Mouse (Mus musculus): ENCODE results near the gene Spsb1. TPM values are rescaled to one million over a fixed set of nuclear protein-coding genes. Genes with fewer than 3 reads are reported as not detected.

The Spsb1 gene
- total RNA-seq (2014; rRNA removed) (0.54 and 0.92 TPM in 2 replicates), polyA plus RNA-seq (2012; rRNA removed) (0.91 and 1.3 TPM in 2 replicates)

DNA sequence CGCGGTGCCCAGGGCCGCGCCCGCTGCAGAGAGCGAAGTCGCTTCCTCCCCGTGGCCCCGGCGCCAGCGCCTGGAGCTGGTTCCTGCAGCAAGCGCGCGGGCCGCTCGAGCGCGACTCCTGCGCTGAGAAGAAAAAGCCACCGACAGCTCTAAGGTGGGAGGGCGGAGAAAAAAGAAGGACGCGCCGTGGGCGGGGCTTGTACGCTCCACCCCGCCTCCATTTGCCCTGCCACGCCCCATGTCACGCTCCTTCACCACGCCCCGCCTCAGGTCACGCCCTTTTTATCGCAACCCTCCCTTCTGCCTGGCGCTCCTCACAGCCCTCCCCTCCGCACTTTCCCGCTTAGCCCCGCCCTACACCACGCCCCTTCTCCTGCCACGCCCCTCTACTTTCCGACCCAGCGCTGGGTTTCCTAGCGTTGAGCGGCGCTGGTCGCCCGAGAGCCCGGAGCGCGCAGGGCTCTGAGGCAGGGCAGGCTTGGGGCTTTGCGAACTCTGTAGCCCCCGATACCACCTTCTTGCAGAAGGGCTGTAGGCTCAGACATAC, at the start of gene Spsb1:
Spsb1 (minus strand) TSS at position 151 of the 547 bp plus-strand sequence.
- H3K9ac ChIP-seq (ENCODE audit: low read depth, low read length) = peak within 1 kb of the TSS; percentile 72
- H3K27me3 ChIP-seq (ENCODE audit: control insufficient read depth, insufficient read depth, low read length) = no peaks in the 10 kb centered on the region
- H3K79me2 ChIP-seq (ENCODE audit: control insufficient read depth, insufficient read depth, low read length) = no peaks in the 10 kb centered on the region; the same call in 1 of the 2 replicates
- peaks cover 1% of the 10 kb centered on the region for H3K4me1 ChIP-seq (ENCODE audit: control insufficient read depth, insufficient read depth, low read length)
- WGBS = under 1% methylated on average over 50 of the region's 51 CpGs
- TF ChIP-seq CTCF (IDR thresholded peaks at IDR 0.05; ENCODE audit: low read depth, low read length) = no peak
- peak; percentile 89 for TF ChIP-seq POLR2A (IDR thresholded peaks at IDR 0.05; ENCODE audit: extremely low read depth, insufficient read depth, low read length)
- peak within 1 kb of the TSS; percentile 62 for H3K4me3 ChIP-seq (ENCODE audit: insufficient read depth, low read depth, low read length)
- H3K36me3 ChIP-seq (ENCODE audit: control insufficient read depth, insufficient read depth, low read length) = no peaks in the 10 kb centered on the region
- peak; percentile 89 for DNase-seq (ENCODE audit: extremely low read depth, low read depth, low spot score)
- no peak within 1 kb of the TSS for H3K27ac ChIP-seq (replicated peaks; ENCODE audit: insufficient read depth, low read depth, low read length)

DNA sequence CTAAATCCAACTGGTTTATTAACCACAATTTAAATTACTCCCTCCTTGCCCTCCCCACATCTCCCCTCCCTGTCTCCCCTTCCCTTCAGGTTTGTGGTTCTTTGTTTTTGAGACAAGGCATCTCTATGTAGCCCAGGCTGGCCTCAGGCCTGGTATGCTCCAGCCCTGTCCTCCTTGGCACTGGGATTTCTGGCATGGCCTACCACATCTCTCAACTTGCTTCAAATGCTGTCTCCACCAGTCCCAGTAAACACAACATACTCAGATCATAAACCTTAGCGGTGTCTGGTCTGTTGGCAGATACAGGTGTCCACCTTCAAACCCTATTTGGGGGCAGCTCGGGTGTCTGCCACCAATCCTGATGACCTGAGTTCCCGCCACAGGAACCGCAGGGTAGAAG, 48.8 kb upstream of the Spsb1 start:
- Histone ChIP-seq H3K79me2 (ENCODE audit: control insufficient read depth, insufficient read depth, low read length) (peaks cover 48% of the 10 kb centered on the region), H3K9ac (ENCODE audit: low read depth, low read length) (peak overlapping the region; percentile 27), H3K4me3 (ENCODE audit: insufficient read depth, low read depth, low read length) (no peak overlapping the region), H3K27me3 (ENCODE audit: control insufficient read depth, insufficient read depth, low read length) (no peaks in the 10 kb centered on the region), H3K4me1 (ENCODE audit: control insufficient read depth, insufficient read depth, low read length) (peaks cover 42% of the 10 kb centered on the region), H3K36me3 (ENCODE audit: control insufficient read depth, insufficient read depth, low read length) (peaks cover 2% of the 10 kb centered on the region; the same call in 1 of the 2 replicates), H3K27ac (replicated peaks; ENCODE audit: insufficient read depth, low read depth, low read length) (peak overlapping the region; percentile 86)
- no peak for DNase-seq (ENCODE audit: extremely low read depth, low read depth, low spot score)
- no peak for TF ChIP-seq CTCF (IDR thresholded peaks at IDR 0.05; ENCODE audit: low read depth, low read length)
- 45% methylated on average over 4 of the region's 4 CpGs for WGBS

DNA sequence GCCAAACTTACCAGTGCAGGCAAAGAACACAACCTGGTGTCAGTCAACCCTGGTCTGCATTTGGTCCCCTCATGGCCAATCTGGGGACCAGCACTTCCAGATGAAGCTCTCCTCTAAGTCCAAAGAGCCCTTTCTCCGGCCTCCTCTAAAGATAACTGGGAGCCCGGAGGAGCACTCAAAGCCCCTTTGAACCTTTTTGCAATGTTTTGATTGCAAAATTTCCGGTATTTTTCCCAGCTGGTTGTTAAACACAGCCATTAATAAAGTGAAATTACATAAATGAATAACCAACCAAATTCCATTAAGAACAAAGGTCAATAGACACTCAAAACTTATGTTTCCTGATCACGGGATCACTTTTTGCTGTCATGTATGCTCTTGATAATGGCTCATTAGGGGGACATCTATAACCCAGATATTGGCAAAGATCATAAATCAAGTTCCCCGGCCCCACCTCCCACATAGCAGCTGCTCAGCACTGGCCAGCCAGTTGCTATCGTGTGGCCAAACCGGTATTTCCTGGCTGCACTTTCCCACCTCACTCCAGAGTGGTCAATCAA, 48.3 kb upstream of the Spsb1 start:
- Histone ChIP-seq H3K4me3 (ENCODE audit: insufficient read depth, low read depth, low read length) (peak overlapping the region; percentile 71), H3K9ac (ENCODE audit: low read depth, low read length) (peak overlapping the region; percentile 85), H3K4me1 (ENCODE audit: control insufficient read depth, insufficient read depth, low read length) (peaks cover 47% of the 10 kb centered on the region), H3K27me3 (ENCODE audit: control insufficient read depth, insufficient read depth, low read length) (no peaks in the 10 kb centered on the region), H3K79me2 (ENCODE audit: control insufficient read depth, insufficient read depth, low read length) (peaks cover 53% of the 10 kb centered on the region), H3K36me3 (ENCODE audit: control insufficient read depth, insufficient read depth, low read length) (peaks cover 6% of the 10 kb centered on the region; the same call in 1 of the 2 replicates), H3K27ac (replicated peaks; ENCODE audit: insufficient read depth, low read depth, low read length) (peak overlapping the region; percentile 86)
- TF ChIP-seq CTCF (IDR thresholded peaks at IDR 0.05; ENCODE audit: low read depth, low read length) (0 out of 2 replicates have a peak, but pooled peaks have one; percentile 0), POLR2A (IDR thresholded peaks at IDR 0.05; ENCODE audit: extremely low read depth, insufficient read depth, low read length) (peak; percentile 44; the same call in 1 of the 2 replicates)
- WGBS = 8% methylated on average over 7 of the region's 7 CpGs
- peak; percentile 96 for DNase-seq (ENCODE audit: extremely low read depth, low read depth, low spot score)

GRCm38 (mm10) chr4:150002021-150002528, 47.2 kb upstream of the Spsb1 start:
- 8% methylated on average over 12 of the region's 12 CpGs for WGBS
- peak overlapping the region; percentile 83 for H3K27ac ChIP-seq (replicated peaks; ENCODE audit: insufficient read depth, low read depth, low read length)
- peaks cover 62% of the 10 kb centered on the region for H3K79me2 ChIP-seq (ENCODE audit: control insufficient read depth, insufficient read depth, low read length)
- no peaks in the 10 kb centered on the region for H3K27me3 ChIP-seq (ENCODE audit: control insufficient read depth, insufficient read depth, low read length)
- H3K4me1 ChIP-seq (ENCODE audit: control insufficient read depth, insufficient read depth, low read length) = peaks cover 54% of the 10 kb centered on the region
- no peak for TF ChIP-seq POLR2A (IDR thresholded peaks at IDR 0.05; ENCODE audit: extremely low read depth, insufficient read depth, low read length)
- no peak for TF ChIP-seq CTCF (IDR thresholded peaks at IDR 0.05; ENCODE audit: low read depth, low read length)
- H3K9ac ChIP-seq (ENCODE audit: low read depth, low read length) = peak overlapping the region; percentile 82
- DNase-seq (ENCODE audit: extremely low read depth, low read depth, low spot score) = peak; percentile 91
- peak overlapping the region; percentile 71 for H3K4me3 ChIP-seq (ENCODE audit: insufficient read depth, low read depth, low read length)
- H3K36me3 ChIP-seq (ENCODE audit: control insufficient read depth, insufficient read depth, low read length) = peaks cover 12% of the 10 kb centered on the region; the same call in 1 of the 2 replicates

DNA sequence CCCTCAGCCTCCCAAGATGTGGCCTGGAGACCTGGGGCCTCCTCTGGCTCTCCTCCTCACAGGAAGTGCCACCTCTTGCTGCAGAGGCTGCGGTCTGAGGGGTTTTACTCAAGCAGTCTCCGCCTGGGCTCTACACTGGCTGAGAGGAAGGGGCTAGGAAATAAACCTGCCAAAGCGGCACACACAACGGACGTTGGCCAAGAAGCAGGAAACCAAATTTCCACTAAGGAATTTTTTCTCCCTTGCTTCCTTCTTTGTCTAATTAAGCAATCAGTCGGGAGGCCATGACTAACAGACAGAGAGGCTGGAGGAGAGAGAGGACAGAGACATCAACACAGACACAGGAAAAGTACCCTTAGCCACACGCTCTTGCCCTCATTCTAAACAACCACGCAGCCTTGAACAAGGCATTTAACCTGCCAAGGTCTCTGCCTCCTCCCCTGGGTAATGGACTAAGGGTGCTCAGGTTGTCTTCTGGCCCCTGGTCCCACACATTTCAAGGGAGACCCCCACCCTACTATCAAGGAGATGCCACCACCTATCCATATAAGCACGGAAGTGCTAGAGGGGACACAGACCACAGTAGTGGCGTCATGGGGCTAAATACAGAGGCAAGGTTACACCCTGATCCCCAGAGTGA, 46.5 kb upstream of the Spsb1 start:
- H3K9ac ChIP-seq (ENCODE audit: low read depth, low read length) = peak overlapping the region; percentile 82
- H3K36me3 ChIP-seq (ENCODE audit: control insufficient read depth, insufficient read depth, low read length) = peaks cover 15% of the 10 kb centered on the region; the same call in 1 of the 2 replicates
- peaks cover 68% of the 10 kb centered on the region for H3K79me2 ChIP-seq (ENCODE audit: control insufficient read depth, insufficient read depth, low read length)
- peaks cover 59% of the 10 kb centered on the region for H3K4me1 ChIP-seq (ENCODE audit: control insufficient read depth, insufficient read depth, low read length)
- no peak for TF ChIP-seq POLR2A (IDR thresholded peaks at IDR 0.05; ENCODE audit: extremely low read depth, insufficient read depth, low read length)
- no peak for TF ChIP-seq CTCF (IDR thresholded peaks at IDR 0.05; ENCODE audit: low read depth, low read length)
- H3K27ac ChIP-seq (replicated peaks; ENCODE audit: insufficient read depth, low read depth, low read length) = peak overlapping the region; percentile 83
- peak; percentile 38 for DNase-seq (ENCODE audit: extremely low read depth, low read depth, low spot score)
- peak overlapping the region; percentile 71 for H3K4me3 ChIP-seq (ENCODE audit: insufficient read depth, low read depth, low read length)
- 6% methylated on average over 10 of the region's 10 CpGs for WGBS
- no peaks in the 10 kb centered on the region for H3K27me3 ChIP-seq (ENCODE audit: control insufficient read depth, insufficient read depth, low read length)

Data from liver, adult 2 months (tissue).